Mouse (Mus musculus) limb, embryonic 11.5 days (tissue): ENCODE data around the gene Scrn2. TPM values are rescaled to one million over a fixed set of nuclear protein-coding genes. Genes with fewer than 3 reads are reported as not detected.

ENCODE experiments used
- ATAC-seq: fragments of 200-750 bp; cut with Nextera tagmentation; 2 replicates; pipeline ENCODE4 v1.8.0; 2017; ENCODE audit warnings: low read depth; ENCODE audit not compliant: insufficient number of reproducible peaks, low FRiP score, low TSS enrichment
- DNase-seq: peaks from one replicate; pipeline ENCODE4 v3.0.0-alpha.2; 2015; ENCODE audit warnings: low spot score
- H3K27ac ChIP-seq: fragments of 300-500 bp; sonication (generic); replicated peaks from 2 replicates; pipeline ENCODE4 v1.5.1; 2014; ENCODE audit warnings: low read depth, mild to moderate bottlenecking, low read length
- H3K27me3 ChIP-seq: fragments of 300-500 bp; sonication (generic); 2 replicates; pipeline ENCODE4 v1.6.1; 2014; ENCODE audit warnings: mild to moderate bottlenecking, low read length, mixed read lengths; ENCODE audit not compliant: control insufficient read depth, insufficient read depth
- H3K36me3 ChIP-seq: fragments of 300-500 bp; sonication (generic); 2 replicates; pipeline ENCODE4 v1.6.1; 2014; ENCODE audit warnings: mild to moderate bottlenecking, low read length, moderate library complexity, mixed read lengths; ENCODE audit not compliant: control insufficient read depth, insufficient read depth
- H3K4me1 ChIP-seq: fragments of 300-500 bp; sonication (generic); 2 replicates; pipeline ENCODE4 v1.6.1; 2014; ENCODE audit warnings: low read length, mixed read lengths; ENCODE audit not compliant: control insufficient read depth, insufficient read depth
- H3K4me2 ChIP-seq: fragments of 300-500 bp; sonication (generic); 2 replicates; pipeline ENCODE4 v1.6.1; 2014; ENCODE audit warnings: low read depth, mild to moderate bottlenecking, moderate library complexity; ENCODE audit not compliant: severe bottlenecking
- H3K4me3 ChIP-seq: fragments of 300-500 bp; sonication (generic); 2 replicates; pipeline ENCODE4 v1.5.1; 2014; ENCODE audit warnings: low read depth, low read length
- H3K9ac ChIP-seq: fragments of 300-500 bp; sonication (generic); 2 replicates; pipeline ENCODE4 v1.6.1; 2014; ENCODE audit warnings: mild to moderate bottlenecking, low read length
- H3K9me3 ChIP-seq: fragments of 300-500 bp; sonication (generic); 2 replicates; pipeline ENCODE4 v1.6.1; 2016; ENCODE audit warnings: low read length; ENCODE audit not compliant: control insufficient read depth
- WGBS: fragments of 180-500 bp; shearing (Covaris S2); extraction: QIAGEN DNeasy Blood & Tissue Kit; methylation state at CpG from one replicate; pipeline ENCODE4 v1.1.7; 2014; 5-methylcytosine and 5-hydroxymethylcytosine counted together
- polyA plus RNA-seq: library from polyadenylated mRNA; unstranded; fragments of >200 nt; fragmentation: Nextera tagmentation; extraction: Ambion mirVana; gene quantifications from 2 replicates; pipeline ENCODE4 v1.2.1, GENCODE M21; 2014

Gene Scrn2
- polyA plus RNA-seq, 1 experiment from 2014 or later, result 34.4 TPM

GRCm38 (mm10) chr11:97038881-97039280 is 9.1 kb downstream of the Scrn2 start:
- Histone ChIP-seq H3K27me3 (no peaks in the 10 kb centered on the region), H3K4me3 (no peak overlapping the region), H3K9me3 (no peaks in the 10 kb centered on the region), H3K9ac (no peak overlapping the region), H3K4me2 (no peak overlapping the region), H3K27ac (no peak overlapping the region), H3K4me1 (no peaks in the 10 kb centered on the region; the same call in 1 of the 2 replicates), H3K36me3 (no peaks in the 10 kb centered on the region)
- DNase-seq, result no peak
- WGBS, result 70% methylated on average over 7 of the region's 7 CpGs
- no peak for ATAC-seq

- H3K4me1 ChIP-seq, result no peaks in the 10 kb centered on the region; the same call in 1 of the 2 replicates
- ATAC-seq, result no peak
- DNase-seq, result no peak
- H3K27me3 ChIP-seq, result no peaks in the 10 kb centered on the region
- H3K4me2 ChIP-seq, result peak overlapping the region; percentile 84
- peaks cover 6% of the 10 kb centered on the region for H3K36me3 ChIP-seq
- WGBS, result 56% methylated on average over 12 of the region's 12 CpGs
- peak overlapping the region; percentile 65; the same call in 1 of the 2 replicates for H3K4me3 ChIP-seq
- no peaks in the 10 kb centered on the region for H3K9me3 ChIP-seq
- no peak overlapping the region for H3K9ac ChIP-seq
- no peak overlapping the region for H3K27ac ChIP-seq
These were observed 10.7 kb downstream of the Scrn2 start for GRCm38 (mm10) chr11:97040301-97041021.

- ATAC-seq, result peak; percentile 91
- Histone ChIP-seq H3K4me1 (no peaks in the 10 kb centered on the region; the same call in 1 of the 2 replicates), H3K4me3 (peak within 1 kb of the TSS; percentile 65), H3K9ac (peak within 1 kb of the TSS; percentile 79), H3K27me3 (no peaks in the 10 kb centered on the region), H3K27ac (0 out of 2 replicates have a peak within 1 kb of the TSS, but pooled peaks have one; percentile 18), H3K9me3 (no peaks in the 10 kb centered on the region), H3K36me3 (peaks cover 8% of the 10 kb centered on the region), H3K4me2 (peak within 1 kb of the TSS; percentile 84)
- peak; percentile 97 for DNase-seq
- WGBS, result under 1% methylated on average over 48 of the region's 48 CpGs
These were observed 11.5 kb downstream of the Scrn2 start, which contains the start of the genes Lrrc46 and Mrpl10 for GRCm38 (mm10) chr11:97041022-97041899. Gene Lrrc46 (minus strand): TSS chr11:97041407. Gene Mrpl10 (plus strand): TSS chr11:97041560.

GRCm38 (mm10) chr11:97044902-97045301 is 15.2 kb downstream of the Scrn2 start:
- Histone ChIP-seq H3K9ac (no peak overlapping the region), H3K27me3 (no peaks in the 10 kb centered on the region), H3K4me2 (no peak overlapping the region), H3K9me3 (no peaks in the 10 kb centered on the region), H3K4me1 (no peaks in the 10 kb centered on the region; the same call in 1 of the 2 replicates), H3K36me3 (peaks cover 11% of the 10 kb centered on the region), H3K27ac (no peak overlapping the region), H3K4me3 (no peak overlapping the region)
- DNase-seq (no peak), ATAC-seq (no peak)
- 97% methylated on average over 8 of the region's 8 CpGs for WGBS

GRCm38 (mm10) chr11:97045861-97046260 is 16.1 kb downstream of the Scrn2 start:
- no peaks in the 10 kb centered on the region for H3K9me3 ChIP-seq
- H3K9ac ChIP-seq, result no peak overlapping the region
- no peak overlapping the region for H3K27ac ChIP-seq
- H3K4me1 ChIP-seq, result no peaks in the 10 kb centered on the region; the same call in 1 of the 2 replicates
- no peak overlapping the region for H3K4me3 ChIP-seq
- ATAC-seq (no peak), DNase-seq (no peak)
- no peaks in the 10 kb centered on the region for H3K27me3 ChIP-seq
- 86% methylated on average over 7 of the region's 7 CpGs for WGBS
- H3K4me2 ChIP-seq, result no peak overlapping the region
- peaks cover 11% of the 10 kb centered on the region for H3K36me3 ChIP-seq

- no peak overlapping the region for H3K9ac ChIP-seq
- no peak for ATAC-seq
- peaks cover 11% of the 10 kb centered on the region for H3K4me1 ChIP-seq
- DNase-seq, result no peak
- H3K4me3 ChIP-seq, result no peak overlapping the region
- 89% methylated on average over 8 of the region's 8 CpGs for WGBS
- no peaks in the 10 kb centered on the region for H3K9me3 ChIP-seq
- H3K36me3 ChIP-seq, result peaks cover 11% of the 10 kb centered on the region
- no peak overlapping the region for H3K27ac ChIP-seq
- no peak overlapping the region for H3K4me2 ChIP-seq
- no peaks in the 10 kb centered on the region for H3K27me3 ChIP-seq
These were observed 18.4 kb downstream of the Scrn2 start for GRCm38 (mm10) chr11:97048090-97048650.

GRCm38 (mm10) chr11:97049492-97050085 is 19.9 kb downstream of the Scrn2 start:
- Histone ChIP-seq H3K4me3 (no peak overlapping the region), H3K27ac (no peak overlapping the region), H3K36me3 (peaks cover 7% of the 10 kb centered on the region), H3K4me2 (no peak overlapping the region), H3K9ac (no peak overlapping the region), H3K9me3 (no peaks in the 10 kb centered on the region), H3K4me1 (peaks cover 11% of the 10 kb centered on the region), H3K27me3 (no peaks in the 10 kb centered on the region)
- ATAC-seq, result no peak
- WGBS, result 77% methylated on average over 6 of the region's 6 CpGs
- DNase-seq, result no peak
